Comparison of ENCODE assay signal across 19 mouse cellular contexts in genomic region chr10:40312781-40313180, GRCm38 (mm10).
"Had no signal": no experiment of that assay in that cellular context is flagged by ENCODE, and none has a peak within 500 bp of the region (broad histone marks: within the 10 kb centered on the region; RNA-seq: fewer than 3 reads in every experiment).

No protein-coding gene starts in this region.

- H3K4me2 ChIP-seq: limb, embryonic 12.5 days; limb, embryonic 15.5 days; liver, embryonic 11.5 days; lung, embryonic 14.5 days; midbrain, embryonic 13.5 days; neural tube, embryonic 13.5 days had no signal

- H3K4me3 ChIP-seq: limb, embryonic 12.5 days; limb, embryonic 15.5 days; megakaryocyte, embryonic 14.5 days; midbrain, embryonic 10.5 days; midbrain, embryonic 13.5 days; myocyte; neural tube, embryonic 13.5 days had no signal

- ATAC-seq: liver, postnatal 0 days; lung, postnatal 0 days; midbrain, embryonic 13.5 days; midbrain, embryonic 16.5 days had no signal

- H3K4me1 ChIP-seq: limb, embryonic 12.5 days; limb, embryonic 15.5 days; midbrain, embryonic 13.5 days; neural tube, embryonic 13.5 days had no signal

- H3K9ac ChIP-seq: limb, embryonic 12.5 days; limb, embryonic 15.5 days; liver, embryonic 14.5 days; liver, postnatal 0 days; lung, embryonic 14.5 days; midbrain, embryonic 13.5 days; neural tube, embryonic 13.5 days had no signal

- H3K36me3 ChIP-seq: limb, embryonic 12.5 days; limb, embryonic 15.5 days; midbrain, embryonic 10.5 days; midbrain, embryonic 13.5 days; neural tube, embryonic 13.5 days had no signal

- H3K27ac ChIP-seq: limb, embryonic 12.5 days; limb, embryonic 15.5 days; liver, embryonic 14.5 days; midbrain, embryonic 10.5 days; midbrain, embryonic 13.5 days; neural tube, embryonic 13.5 days had no signal

- H3K9me3 ChIP-seq: limb, embryonic 12.5 days; limb, embryonic 15.5 days; megakaryocyte, embryonic 14.5 days; midbrain, embryonic 10.5 days; midbrain, embryonic 13.5 days; neural tube, embryonic 13.5 days had no signal

- DNase-seq: kidney, postnatal 14 days; kidney, postnatal 4 days; left cerebral cortex, postnatal 4 days; liver, postnatal 0 days; lung, embryonic 14.5 days; lung, postnatal 36 days; thymus, adult 18-20 months; thymus, postnatal 36 days had no signal

- H3K27me3 ChIP-seq: limb, embryonic 12.5 days; limb, embryonic 15.5 days; megakaryocyte, embryonic 14.5 days; midbrain, embryonic 13.5 days; neural tube, embryonic 13.5 days had no signal
